Mouse (Mus musculus): ENCODE results near the gene Ascc1. TPM values are rescaled to one million over a fixed set of nuclear protein-coding genes. Genes with fewer than 3 reads are reported as not detected.
A peak's percentile ranks its signal among the peaks of the same experiment; 100 is the strongest.
"Not testable (repeated sequence)": the region's sequence is repeated elsewhere in the genome, so short reads cannot be mapped to it uniquely, and the experiment has no call there.

Gene Ascc1
- polyA plus RNA-seq, 1 experiment: 27.8 TPM

DNA sequence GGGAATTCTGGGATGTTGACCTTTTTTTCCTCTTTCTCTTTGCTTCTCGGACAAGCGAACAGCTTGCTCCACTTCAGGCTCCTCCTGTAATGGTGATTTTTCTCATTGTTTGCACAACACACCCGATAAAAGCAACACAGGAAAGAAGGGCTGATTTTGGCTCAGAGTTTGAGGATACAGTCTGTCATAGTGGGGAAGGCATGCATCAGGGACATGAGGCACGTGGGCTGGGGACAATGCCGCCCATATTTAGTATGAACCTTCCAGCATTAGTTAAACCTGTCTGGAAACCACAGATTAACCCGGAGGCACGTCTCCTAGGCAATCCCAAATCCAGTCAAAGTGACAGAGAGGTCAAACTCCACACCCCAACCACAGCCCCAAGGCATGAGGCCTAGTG, 134.3 kb downstream of the Ascc1 start:
- H3K27ac ChIP-seq (ENCODE audit: insufficient read depth, low read length): no peak overlapping the region
- no peaks in the 10 kb centered on the region for H3K4me1 ChIP-seq (ENCODE audit: control insufficient read depth, insufficient read depth, low read length)
- no peak for TF ChIP-seq POLR2A (IDR thresholded peaks at IDR 0.05; ENCODE audit: low read depth, low read length)
- no peak for TF ChIP-seq CTCF (IDR thresholded peaks at IDR 0.05; ENCODE audit: borderline replicate concordance, insufficient read depth, low read length)
- H3K4me3 ChIP-seq (ENCODE audit: insufficient read depth, low read length): no peak overlapping the region

DNA sequence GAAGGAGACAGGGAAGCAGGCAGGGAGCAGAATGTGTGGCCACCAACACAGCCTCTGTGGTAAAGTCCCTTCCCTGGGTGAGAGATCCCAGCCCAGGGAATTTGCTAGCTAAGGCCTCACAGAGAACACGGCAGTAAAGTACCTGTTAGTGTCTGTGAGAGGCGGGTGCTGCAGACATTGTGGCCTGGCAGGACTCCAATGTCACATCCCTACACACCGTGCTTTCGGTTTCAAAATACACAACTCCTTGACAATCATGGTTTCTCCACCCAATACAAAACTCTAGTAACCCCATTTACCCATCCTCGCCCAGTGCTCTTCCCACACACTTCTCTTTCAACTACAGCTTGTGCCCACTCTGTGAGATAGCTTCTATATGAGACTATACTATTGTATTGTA, 136.1 kb downstream of the Ascc1 start:
- Histone ChIP-seq H3K4me3 (ENCODE audit: insufficient read depth, low read length) (no peak overlapping the region), H3K4me1 (ENCODE audit: control insufficient read depth, insufficient read depth, low read length) (no peaks in the 10 kb centered on the region), H3K27ac (ENCODE audit: insufficient read depth, low read length) (no peak overlapping the region)
- TF ChIP-seq POLR2A (IDR thresholded peaks at IDR 0.05; ENCODE audit: low read depth, low read length): no peak
- TF ChIP-seq CTCF (IDR thresholded peaks at IDR 0.05; ENCODE audit: borderline replicate concordance, insufficient read depth, low read length): no peak

DNA sequence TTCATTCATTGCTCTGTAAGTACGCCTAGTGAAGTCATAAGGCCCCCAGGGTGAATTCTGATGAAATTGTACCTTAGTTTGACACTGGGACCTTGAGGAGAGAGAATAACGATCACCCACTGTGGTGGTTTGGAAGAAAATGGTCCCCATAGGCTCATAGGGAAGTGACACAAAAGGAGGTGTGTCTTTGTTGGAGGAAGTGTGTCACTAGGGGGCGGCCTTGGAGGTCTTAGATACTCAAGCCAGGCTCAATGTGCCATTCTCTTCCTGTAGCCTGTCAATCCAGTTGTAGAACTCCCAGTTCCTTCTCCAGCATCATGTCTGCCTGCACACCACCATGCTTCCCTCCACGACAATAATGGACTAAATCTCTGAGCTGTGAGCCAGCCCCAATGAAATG, 138.1 kb downstream of the Ascc1 start:
- Histone ChIP-seq H3K4me1 (ENCODE audit: control insufficient read depth, insufficient read depth, low read length) (no peaks in the 10 kb centered on the region), H3K4me3 (ENCODE audit: insufficient read depth, low read length) (no peak overlapping the region), H3K27ac (ENCODE audit: insufficient read depth, low read length) (no peak overlapping the region)
- TF ChIP-seq CTCF (IDR thresholded peaks at IDR 0.05; ENCODE audit: borderline replicate concordance, insufficient read depth, low read length): no peak
- TF ChIP-seq POLR2A (IDR thresholded peaks at IDR 0.05; ENCODE audit: low read depth, low read length): no peak

DNA sequence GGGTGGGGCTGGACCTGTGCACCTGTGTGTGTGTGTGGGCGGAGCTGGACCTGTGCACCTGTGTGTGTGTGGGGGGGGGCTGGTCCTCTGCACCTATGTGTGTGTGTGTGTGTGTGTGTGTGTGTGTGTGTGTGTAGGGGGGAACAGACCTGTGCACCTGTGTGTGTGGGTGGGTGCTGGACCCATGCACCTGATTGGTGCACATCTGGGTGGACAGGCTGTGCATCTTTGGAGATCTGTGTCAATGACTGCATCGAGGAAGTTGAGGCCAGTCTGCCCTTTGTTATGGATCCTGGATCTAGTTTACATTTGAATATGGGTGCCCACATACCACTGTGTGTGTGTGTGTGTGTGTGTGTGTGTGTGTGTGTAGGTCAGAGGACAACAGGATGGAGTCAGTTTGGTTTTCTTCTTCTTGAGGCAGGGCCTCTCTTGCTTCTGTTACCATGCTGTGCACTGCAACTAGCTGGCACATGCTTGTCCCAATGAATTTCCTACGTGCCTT, 139.1 kb downstream of the Ascc1 start:
- no peaks in the 10 kb centered on the region for H3K4me1 ChIP-seq (ENCODE audit: control insufficient read depth, insufficient read depth, low read length)
- H3K4me3 ChIP-seq (ENCODE audit: insufficient read depth, low read length): no peak overlapping the region
- H3K27ac ChIP-seq (ENCODE audit: insufficient read depth, low read length): no peak overlapping the region
- TF ChIP-seq POLR2A (IDR thresholded peaks at IDR 0.05; ENCODE audit: low read depth, low read length): no peak
- no peak for TF ChIP-seq CTCF (IDR thresholded peaks at IDR 0.05; ENCODE audit: borderline replicate concordance, insufficient read depth, low read length)

DNA sequence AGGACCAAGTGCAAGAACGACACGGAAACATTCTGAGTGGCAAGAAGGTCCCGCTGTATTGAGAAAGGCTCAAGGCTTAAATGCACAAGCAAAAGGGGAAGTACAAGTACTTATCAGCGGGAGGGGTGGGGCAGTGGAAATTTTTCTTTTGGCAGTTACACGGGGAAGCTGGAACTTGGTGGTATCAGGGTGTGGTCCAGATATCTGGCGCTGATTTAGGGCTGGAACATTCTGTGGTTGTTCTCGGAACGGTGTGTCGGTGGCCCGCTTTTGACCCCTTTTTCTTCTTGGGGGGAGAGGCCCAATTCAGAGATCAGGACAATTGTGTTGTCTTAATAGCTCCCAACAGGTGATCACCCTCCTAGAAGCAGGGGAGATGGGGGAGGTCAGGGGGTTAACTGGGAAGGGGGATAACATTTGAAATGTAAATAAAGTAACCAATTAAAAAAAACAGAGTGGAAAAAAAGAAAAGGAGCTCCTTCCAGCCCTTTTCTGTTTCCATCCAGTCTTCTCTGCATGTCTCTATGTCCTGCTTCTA, 145.0 kb downstream of the Ascc1 start:
- not testable (repeated sequence) for H3K27ac ChIP-seq (ENCODE audit: insufficient read depth, low read length); H3K4me3 ChIP-seq (ENCODE audit: insufficient read depth, low read length); H3K4me1 ChIP-seq (ENCODE audit: control insufficient read depth, insufficient read depth, low read length)

DNA sequence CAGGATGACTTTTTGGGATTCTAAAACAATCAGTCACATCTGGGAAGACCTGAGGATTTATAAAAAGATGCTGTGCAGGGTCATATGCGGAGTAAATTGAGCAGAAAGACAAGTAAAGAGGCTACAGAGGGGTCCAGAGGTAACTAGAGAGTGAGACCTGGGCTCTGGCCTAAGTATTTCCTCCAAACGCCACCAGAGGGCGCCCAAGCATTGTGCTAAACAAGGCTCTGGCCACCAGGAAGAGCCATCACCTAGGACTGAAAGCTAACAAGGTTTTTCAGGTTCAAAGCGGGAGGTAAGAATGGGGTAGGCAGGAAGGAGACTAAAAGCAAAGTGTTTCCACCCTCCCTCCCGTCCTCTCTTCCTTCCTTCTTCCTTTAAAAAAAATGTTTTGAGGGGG, 145.5 kb downstream of the Ascc1 start:
- Histone ChIP-seq H3K4me1 (ENCODE audit: control insufficient read depth, insufficient read depth, low read length) (no peaks in the 10 kb centered on the region), H3K27ac (ENCODE audit: insufficient read depth, low read length) (no peak overlapping the region), H3K4me3 (ENCODE audit: insufficient read depth, low read length) (no peak overlapping the region)
- TF ChIP-seq CTCF (IDR thresholded peaks at IDR 0.05; ENCODE audit: borderline replicate concordance, insufficient read depth, low read length) (peak; percentile 62; the same call in 1 of the 2 replicates), POLR2A (IDR thresholded peaks at IDR 0.05; ENCODE audit: low read depth, low read length) (no peak)

Other genes starting within 250 kb of the Ascc1 start
- 31.5 and 36.2 TPM in 2 replicates for gene Dnajb12, start 123.2 kb upstream of the Ascc1 start, polyA plus RNA-seq (2011; ENCODE audit: insufficient read length, low read depth, missing spikeins)
- 150 and 156 TPM in 2 replicates for gene Ddit4, start 51.0 kb upstream of the Ascc1 start, polyA plus RNA-seq (2011; ENCODE audit: insufficient read length, low read depth, missing spikeins)
- gene Anapc16, start 330 bp downstream of the Ascc1 start, polyA plus RNA-seq (2011; ENCODE audit: insufficient read length, low read depth, missing spikeins): 47.3 and 63.4 TPM in 2 replicates
- gene Spock2, start 103.4 kb downstream of the Ascc1 start, polyA plus RNA-seq (2011; ENCODE audit: insufficient read length, low read depth, missing spikeins): 1.1 and 1.6 TPM in 2 replicates
- 0.13 and 0.63 TPM in 2 replicates for gene Chst3, start 216.5 kb downstream of the Ascc1 start, polyA plus RNA-seq (2011; ENCODE audit: insufficient read length, low read depth, missing spikeins)

All from embryonic fibroblast, embryonic 13.5 days (primary cell).